Mouse (Mus musculus) Muller cell, postnatal 12 days (primary cell): ENCODE data around the gene St3gal2.
"Not testable (repeated sequence)": the region's sequence is repeated elsewhere in the genome, so short reads cannot be mapped to it uniquely, and the experiment has no call there.

ENCODE experiments used
- DNase-seq: peaks from one replicate; pipeline ENCODE4 v3.0.0-alpha.2; 2015; ENCODE audit errors: inconsistent ontology term

The St3gal2 gene

DNA sequence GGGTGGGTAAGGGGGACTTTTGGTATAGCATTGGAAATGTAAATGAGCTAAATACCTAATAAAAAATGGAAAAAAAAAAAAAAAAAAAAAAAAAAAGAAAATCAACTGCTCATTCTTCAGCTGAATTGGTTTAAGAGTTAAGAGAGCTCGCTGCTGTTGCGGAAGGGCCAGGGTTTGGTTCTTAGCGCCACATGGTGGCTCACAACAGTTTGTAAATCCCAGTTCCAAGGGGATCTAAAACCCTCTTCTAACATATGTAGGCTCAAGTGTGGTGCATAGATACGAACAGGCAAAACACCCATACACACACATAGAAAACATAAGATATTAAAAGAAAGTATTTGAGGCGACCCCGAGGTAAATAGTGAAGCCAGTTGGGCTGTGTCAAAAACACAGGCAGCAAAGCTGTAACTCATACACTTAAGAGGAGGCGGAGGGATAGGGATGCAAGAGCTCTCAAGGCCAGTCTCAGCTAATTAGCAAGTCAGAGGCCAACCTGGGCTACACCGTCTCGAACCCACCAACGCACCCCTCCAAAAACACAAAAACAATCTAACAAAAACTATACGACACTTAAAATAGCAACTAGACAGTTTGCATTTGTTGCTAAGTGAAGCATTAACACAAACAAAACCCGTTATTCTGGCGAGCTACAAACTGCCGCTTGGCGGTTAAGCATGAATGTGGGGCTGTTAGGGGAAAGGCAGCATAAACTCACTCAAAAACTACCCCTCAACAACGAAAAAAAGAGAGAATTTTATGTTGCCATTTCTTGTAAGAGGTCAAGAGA lies 77.1 kb downstream of the St3gal2 start:
- DNase-seq: peak; percentile 18

DNA sequence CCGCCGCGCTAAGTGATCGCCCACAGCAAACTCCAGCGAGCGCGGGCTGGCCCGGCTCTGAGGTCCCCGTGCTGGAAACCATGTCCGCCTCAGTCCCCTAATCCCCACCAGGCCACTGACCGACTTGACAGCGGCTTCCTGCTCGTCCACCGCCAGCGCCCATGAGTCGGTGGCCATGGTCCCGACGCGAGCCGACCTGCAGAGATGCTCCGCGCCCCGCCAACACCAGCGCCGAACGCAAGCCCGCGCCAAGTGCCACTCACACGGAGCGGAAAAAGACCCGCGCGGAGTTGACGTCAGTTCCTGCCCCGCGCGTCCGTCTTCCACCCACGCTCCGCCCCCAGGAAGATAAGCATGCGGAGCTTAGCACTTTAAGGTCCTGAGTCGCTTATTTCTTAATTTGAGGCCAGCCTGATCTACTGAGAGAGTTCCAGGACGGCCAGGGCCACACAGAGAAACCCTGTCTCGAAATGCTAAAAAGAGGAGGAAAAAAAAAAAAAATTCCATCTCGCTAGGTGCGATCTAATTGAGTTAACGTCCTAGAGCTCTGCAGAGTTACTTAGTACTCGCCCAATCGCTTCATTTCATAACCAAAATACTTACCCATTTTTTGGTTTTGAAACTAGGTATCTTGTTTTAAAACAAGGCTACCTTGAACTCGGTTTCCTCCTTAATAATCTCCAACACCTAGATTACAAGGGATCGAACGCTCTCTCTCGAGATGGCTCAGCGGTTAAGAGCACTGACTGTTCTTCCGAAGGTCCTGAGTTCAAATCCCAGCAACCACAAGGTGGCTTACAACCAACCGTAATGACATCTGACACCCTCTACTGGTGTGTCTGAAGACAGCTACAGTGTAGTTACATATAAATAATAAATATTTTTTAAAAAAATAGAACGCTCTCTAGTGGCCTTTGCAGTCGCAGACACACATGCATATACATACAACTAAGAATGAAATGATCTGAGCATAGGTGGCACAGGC lies 78.1 kb downstream of the St3gal2 start, which contains the start of gene Ddx19a:
TSS of gene Ddx19a (minus strand) at position 254 of the 985 bp plus-strand sequence.
- peak; percentile 91 for DNase-seq

DNA sequence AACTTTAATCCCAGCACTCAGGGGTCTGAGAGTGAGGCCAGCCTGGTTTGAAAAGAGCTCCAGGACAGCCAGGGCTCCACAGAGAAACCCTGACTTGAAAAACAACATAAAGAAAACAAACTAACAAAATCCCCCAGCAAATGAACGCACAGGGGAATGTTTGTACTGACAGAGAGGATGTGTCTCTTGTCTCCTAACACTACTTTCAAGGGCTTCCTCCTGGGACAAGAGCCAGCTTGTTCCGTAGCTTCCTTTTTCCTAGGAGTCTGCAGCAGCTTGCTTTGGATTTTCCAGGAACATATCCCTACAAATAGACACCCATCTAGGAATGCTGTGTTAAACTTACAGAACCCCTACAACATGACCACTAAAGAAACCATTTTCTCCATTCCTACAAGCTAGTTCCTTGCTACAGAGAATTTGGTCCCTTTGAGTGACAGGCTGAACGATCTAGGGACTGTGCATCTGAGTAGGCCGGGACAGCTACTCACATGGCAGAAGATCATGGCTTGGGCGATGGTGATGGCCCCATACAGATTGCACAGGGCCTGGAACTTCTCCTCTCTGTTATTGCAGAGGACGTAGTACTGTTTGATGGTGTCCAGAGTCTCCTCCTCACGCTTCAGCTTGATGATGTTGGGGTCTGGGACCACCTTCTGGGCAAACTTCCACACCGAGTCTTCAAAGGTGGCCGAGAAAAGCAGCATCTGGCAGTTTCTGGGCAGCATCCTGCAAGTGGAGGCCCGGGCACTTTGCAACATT lies 90.7 kb downstream of the St3gal2 start:
- not testable (repeated sequence) for DNase-seq
